Mouse (Mus musculus): ENCODE data around the gene Slc7a9. TPM values are rescaled to one million over a fixed set of nuclear protein-coding genes. Genes with fewer than 3 reads are reported as not detected.

Gene Slc7a9
- not detected for total RNA-seq (2021)

DNA sequence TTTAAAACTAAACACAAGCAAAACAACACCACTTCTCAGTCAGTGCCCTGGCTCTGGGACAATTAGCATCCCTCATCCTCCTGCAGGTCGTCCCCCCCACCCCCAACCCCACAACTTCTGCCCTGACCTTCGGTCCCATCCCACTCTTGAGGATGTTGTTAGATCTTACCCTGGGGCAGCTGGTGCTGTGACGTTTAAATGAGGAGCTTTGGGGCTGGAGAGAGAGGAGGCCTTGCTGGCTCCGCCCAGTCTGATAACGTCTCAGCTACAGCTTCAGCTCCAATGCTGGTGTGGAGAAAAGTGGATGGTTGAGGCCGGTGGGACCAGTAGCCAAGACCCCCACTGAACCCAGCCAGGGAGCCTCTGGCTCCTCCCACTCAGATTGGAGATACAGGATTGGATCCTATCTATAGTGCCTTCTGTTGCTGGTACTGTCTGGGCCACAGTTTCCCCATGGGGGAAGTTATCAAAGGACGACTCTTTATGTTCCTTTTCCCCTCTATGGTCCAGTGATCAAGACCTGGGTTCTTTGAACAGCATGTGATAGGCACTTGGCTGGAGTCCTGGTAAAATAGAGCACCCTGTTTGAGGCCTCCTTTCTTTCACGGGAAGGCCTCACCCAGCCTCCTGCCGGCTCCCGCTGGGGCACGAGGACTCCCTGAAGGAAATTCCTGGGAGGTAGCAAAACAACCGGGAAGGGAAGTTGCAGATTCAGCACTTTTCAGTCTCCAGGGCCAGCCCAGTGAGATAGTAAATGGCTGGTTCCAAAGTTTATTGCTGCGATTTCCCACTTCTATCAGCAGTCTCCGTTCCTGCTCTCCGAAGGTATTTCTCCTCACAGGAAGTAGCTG, at the start of gene Slc7a9:
Gene Slc7a9, plus strand, starts transcription at position 801 of the 851 bp plus-strand sequence.
- DNase-seq (ENCODE audit: extremely low spot score in 1 of 2, low spot score in 1 of 2) = no peak

DNA sequence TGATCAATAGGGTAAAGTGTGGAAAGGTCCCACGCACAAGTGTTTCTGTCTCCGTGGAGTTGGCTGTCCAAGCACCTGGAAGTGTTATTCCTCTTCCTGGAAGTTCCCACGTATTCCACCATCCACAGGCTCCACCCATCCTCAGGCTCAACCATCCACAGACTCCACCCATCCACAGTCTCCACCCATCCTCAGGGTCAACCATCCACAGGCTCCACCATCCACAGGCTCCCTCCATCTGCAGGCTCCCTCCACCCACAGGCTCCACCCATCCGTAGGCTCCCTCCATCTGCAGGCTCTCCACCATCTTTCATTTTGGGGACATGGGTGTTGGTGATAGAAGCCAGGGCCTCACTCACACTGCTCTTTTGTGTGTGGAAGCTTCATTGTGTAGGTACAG, 47.4 kb upstream of the Slc7a9 start:
- no peak for DNase-seq (ENCODE audit: extremely low spot score in 1 of 2, low spot score in 1 of 2)

- no peak for DNase-seq (ENCODE audit: extremely low spot score in 1 of 2, low spot score in 1 of 2)
Measured at GRCm38 (mm10) chr7:35415226-35415625, 33.4 kb upstream of the Slc7a9 start.

DNA sequence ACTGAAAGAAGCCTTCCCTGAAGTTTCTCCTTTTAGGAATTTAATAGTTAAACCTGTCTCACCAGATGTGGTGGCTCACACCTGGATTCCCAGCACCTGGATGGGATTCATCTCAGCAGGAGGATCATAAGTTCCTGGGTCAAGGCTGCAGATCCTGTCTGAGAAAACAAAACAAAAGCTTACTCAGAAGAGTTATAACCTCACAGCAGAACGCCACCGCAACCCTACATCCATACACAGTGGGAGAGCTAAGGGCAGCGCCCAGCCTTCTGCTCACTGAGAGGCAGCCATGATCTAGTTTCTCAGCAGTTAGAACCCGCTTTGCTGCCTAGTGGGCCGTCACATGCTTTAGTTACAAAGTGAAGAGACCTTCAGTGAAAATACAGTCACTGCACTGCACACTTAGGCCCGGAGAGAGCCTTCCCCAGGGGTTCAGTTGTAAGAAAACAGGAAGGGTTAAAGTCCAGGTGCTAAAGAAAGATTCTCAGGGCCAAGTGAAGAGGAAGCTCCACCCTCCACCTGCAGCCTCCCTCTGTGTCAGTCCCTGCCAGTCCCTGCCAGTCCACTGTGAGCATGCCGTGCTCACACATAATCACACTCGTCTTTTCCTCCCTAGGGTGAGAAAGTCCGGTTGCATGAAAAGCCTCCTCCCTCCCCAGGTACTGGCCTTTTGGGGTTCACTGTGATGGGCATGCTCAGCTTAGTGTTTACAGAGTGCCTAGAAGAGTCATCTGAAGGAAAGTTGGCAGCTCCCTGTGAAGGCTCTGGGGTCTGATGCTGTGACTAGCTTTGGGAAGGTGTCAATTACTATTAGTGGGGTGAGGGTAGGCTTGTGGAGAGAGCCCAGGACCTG, 32.6 kb upstream of the Slc7a9 start:
- DNase-seq (ENCODE audit: extremely low spot score in 1 of 2, low spot score in 1 of 2) = no peak

DNA sequence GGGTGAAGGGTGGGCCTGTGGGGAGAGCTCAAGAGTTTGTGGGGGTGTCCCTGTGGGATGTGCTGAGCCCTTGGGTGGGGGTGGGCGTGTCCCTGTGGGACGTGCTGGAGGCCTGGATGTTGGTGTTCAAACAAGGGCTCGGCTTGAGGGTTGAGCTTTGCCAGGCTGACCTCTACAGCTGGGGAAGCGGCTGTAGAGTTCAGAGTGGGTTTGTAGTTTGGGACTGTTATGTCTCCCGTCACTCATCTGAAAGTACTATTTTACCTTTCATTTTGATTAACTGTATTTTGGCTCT, 32.0 kb upstream of the Slc7a9 start:
- DNase-seq (ENCODE audit: extremely low spot score in 1 of 2, low spot score in 1 of 2) = no peak

DNA sequence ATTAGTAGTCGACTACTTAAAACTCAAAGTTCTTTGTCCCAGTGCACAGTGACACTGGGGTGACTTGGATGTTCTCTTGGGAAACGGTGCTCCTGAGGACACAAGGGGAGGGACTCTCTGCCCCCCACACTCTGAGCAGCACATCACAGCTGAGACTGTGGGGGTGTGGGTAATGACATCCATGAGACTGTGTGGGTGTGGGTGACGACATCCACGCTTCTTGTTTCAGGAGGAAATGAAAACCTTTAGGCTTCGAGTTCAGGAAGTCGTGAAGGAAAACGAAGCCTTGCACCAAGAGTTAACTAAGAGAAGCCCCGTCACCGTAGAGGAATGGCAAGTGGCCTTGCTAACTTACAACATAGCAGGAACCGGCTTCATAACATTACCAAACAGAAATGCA, 25.5 kb upstream of the Slc7a9 start:
- no peak for DNase-seq (ENCODE audit: extremely low spot score in 1 of 2, low spot score in 1 of 2)

- no peak for DNase-seq (ENCODE audit: extremely low spot score in 1 of 2, low spot score in 1 of 2)
Measured at GRCm38 (mm10) chr7:35428146-35428545, 20.4 kb upstream of the Slc7a9 start.

DNA sequence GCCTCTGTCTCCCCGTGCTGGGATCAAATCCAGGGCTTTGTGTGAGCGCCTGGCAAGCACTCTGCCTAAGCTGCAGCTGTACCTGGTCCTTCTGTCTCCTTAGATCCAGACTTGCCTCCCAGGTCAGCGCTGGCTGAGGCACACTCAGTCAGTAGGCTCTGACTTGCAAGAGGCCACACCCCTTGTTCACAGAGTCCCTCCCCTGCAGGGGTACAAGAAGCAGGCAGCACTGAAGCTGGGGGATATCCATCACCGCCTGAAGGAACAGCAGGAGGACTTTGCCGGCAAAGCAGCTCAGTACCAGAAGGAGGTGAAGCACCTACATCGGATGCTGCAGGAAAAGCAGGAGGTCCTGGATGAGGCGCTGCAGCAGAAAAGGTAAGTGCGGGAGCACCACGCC, 13.3 kb upstream of the Slc7a9 start:
- no peak for DNase-seq (ENCODE audit: extremely low spot score in 1 of 2, low spot score in 1 of 2)

GRCm38 (mm10) chr7:35447501-35447900, 1.1 kb upstream of the Slc7a9 start:
- no peak for DNase-seq (ENCODE audit: extremely low spot score in 1 of 2, low spot score in 1 of 2)

DNA sequence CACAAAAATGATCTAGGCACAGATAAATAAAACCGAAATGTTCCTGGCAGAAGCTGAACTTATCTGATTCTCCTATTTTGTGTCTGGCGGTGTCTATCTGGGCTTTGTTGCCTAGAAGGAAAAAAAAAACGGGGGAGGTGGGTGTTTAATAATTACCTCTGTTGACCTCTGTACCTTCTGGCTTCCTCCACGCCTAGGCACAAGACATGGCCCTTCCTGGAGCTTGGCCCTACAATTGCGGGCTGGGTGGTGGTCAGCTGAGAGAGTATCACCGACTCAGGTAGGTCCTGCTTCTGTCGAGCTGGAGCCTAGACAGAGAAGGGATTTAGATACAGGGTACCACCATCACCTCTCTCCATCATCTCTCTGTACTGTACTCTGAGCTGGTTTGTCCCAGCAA, 271 bp downstream of the Slc7a9 start:
- DNase-seq (ENCODE audit: extremely low spot score in 1 of 2, low spot score in 1 of 2) = no peak

DNA sequence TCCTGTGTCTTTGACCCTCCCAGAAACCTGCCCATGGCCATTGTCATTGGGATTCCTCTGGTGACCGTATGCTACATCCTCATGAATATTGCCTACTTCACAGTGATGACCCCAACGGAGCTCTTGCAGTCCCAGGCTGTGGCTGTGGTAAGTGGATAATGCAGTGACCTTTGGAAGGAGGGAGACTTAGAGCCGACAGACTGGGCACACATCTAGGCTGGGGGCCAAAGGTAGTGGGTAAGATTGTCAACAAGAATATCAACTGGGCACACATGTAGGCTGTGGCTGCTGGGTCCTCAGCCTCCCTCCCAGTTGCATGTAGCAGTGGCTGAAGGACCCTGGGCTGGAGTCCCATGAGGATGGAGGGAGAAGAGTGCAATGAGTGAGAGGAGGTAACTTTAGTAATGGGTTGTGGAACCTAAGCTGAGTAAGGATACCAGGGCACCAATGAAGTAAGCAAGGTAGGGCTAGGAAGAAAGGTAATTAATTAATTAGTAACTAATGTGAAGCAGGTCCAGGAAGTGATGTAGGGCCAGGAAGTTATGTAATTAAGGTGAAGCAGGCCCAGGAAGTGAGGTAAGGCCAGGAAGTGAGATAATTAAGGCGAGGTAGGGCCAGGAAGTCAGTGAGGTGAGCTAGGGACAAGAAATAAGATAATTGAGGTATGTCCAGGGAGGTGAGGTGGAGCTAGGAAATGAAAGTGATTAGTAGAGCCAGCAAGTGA, 7.7 kb downstream of the Slc7a9 start:
- DNase-seq (ENCODE audit: extremely low spot score in 1 of 2, low spot score in 1 of 2) = no peak

DNA sequence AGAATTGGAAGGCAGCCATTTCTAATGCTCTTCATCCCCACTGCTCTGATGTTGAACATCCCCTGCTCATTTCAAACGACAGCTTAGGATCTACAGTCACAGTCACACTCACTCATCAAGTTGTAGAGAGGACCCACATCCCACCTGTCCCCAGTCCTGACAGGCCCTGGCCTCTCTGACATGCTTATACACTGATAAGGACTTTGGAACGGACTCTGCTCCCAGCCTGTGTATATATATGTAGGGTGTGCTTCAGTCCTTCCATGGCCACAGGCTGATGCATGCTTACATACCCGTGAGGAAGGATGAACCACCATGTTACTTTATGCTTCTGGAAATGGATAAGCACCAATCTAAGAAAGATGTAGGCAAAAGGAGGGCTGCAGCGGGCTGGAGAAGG, 12.4 kb downstream of the Slc7a9 start:
- DNase-seq (ENCODE audit: extremely low spot score in 1 of 2, low spot score in 1 of 2) = no peak

DNA sequence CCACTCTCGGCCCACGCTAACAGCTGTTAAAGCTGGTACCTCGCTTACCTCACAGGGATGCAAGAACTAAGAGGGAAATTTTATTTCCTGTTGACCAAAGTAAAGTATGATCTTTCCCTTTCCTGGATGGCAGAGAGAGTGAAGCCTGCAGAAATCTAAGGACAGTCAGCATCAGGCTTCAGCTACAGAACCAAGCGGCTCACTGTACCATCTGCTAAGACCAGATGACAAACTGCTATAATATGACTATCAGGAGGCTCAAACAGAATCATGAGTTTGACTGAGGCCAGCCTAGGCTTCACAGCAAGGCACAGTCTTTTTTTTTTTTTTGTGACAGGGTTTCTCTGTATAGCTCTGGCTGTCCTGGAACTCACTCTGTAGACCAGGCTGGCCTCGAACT, 16.4 kb downstream of the Slc7a9 start:
- no peak for DNase-seq (ENCODE audit: extremely low spot score in 1 of 2, low spot score in 1 of 2)

- no peak for DNase-seq (ENCODE audit: extremely low spot score in 1 of 2, low spot score in 1 of 2)
Measured at GRCm38 (mm10) chr7:35467856-35468255, 19.3 kb downstream of the Slc7a9 start.

DNA sequence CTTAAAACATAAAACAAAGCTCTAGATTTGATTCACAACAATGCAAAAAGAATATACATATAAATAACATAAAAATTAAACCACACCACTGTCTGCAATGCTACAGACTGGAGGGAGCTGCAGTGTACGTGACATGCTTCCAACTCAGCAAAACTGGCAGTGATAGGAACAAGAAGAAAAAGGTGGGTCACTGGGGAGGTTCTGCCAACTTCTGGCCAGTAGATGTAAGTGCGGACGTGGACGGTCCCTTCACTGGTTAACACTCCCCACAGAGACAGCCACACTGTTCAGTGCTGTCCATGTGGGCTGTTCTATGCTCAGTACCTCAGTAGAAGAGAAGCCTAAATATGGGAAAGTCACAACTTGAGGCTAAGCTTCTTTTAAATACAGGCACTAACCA, 22.2 kb downstream of the Slc7a9 start:
- no peak for DNase-seq (ENCODE audit: extremely low spot score in 1 of 2, low spot score in 1 of 2)

DNA sequence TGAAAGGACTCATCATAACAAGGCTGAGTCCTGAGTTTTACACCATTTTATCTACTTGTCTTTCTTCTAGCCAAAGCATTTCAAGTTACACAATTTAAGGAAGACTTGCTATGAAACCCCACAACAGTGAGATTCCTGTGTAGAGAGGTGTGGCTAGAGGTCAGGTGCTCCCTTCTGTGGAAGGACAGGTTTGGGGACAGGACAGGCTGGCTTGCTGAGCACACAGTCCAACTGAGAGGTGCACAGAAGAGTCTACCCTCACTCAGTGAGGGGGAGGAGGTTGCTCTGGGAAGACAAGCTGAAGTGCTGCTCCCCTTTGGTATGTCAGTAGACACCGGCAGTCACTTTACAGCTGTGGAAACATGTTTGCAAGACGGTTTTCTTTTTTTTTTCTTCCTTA, 27.9 kb downstream of the Slc7a9 start:
- DNase-seq (ENCODE audit: extremely low spot score in 1 of 2, low spot score in 1 of 2) = no peak

DNA sequence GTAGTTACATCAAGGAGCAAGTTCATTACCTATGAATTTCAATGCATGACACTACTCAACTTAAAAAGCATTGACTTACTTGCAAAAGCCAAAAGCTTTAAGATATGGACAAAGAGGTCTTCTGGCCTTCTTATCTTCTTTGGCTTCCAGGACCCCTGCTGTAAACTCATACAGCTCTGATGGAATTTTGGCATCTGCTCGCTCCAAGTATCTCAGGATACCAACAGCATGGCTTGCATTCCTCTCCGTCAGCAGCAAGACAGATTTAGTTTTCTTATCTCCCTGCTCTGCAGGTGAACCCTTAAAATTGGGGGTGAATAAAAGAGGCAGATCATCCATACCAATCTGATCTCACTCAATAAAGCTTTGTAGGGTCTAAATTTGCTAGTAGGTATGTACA, 36.5 kb downstream of the Slc7a9 start:
- no peak for DNase-seq (ENCODE audit: extremely low spot score in 1 of 2, low spot score in 1 of 2)

- no peak for DNase-seq (ENCODE audit: extremely low spot score in 1 of 2, low spot score in 1 of 2)
Measured at GRCm38 (mm10) chr7:35486553-35486952, 38.0 kb downstream of the Slc7a9 start.

GRCm38 (mm10) chr7:35490186-35490585, 41.6 kb downstream of the Slc7a9 start:
- no peak for DNase-seq (ENCODE audit: extremely low spot score in 1 of 2, low spot score in 1 of 2)

DNA sequence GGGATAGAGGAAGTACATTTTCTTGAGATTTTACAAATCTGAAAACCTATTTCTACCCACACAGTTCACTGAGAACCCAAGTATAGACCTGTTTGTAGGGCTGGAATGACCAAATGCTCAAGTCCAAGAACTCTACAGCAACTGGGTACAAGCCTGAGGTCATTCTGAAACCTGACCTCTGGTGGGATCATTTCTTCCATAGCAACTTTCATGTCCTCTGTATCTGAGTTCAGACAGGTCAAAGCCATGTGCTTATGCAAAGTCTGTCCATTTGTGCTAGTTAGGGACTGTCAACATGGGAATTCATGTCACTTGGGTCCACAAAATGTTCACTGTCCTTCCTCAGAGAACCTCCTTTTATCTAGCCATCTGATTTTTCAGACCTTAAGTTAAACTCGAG, 42.4 kb downstream of the Slc7a9 start:
- DNase-seq (ENCODE audit: extremely low spot score in 1 of 2, low spot score in 1 of 2) = no peak

DNA sequence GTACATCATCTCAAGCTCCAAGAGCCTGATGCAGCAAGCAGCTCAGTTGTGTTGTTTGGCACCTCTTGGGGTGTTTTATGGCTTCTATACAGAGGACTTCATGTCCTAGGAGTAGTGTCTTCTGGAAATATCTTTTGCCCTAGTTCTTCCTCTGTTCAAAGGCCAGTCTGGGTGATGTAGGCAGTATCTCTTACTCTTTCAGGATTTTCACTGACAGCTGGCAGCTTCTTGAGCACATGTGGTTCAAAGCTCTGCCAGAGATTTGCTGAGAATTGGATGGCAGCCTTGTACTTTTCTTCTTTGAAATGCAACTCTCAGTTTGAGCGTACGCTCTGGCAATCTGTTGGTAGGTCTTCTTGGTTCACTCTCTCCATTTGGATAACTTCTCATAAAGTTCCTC, 48.9 kb downstream of the Slc7a9 start:
- DNase-seq (ENCODE audit: extremely low spot score in 1 of 2, low spot score in 1 of 2) = no peak

All from layer of hippocampus, postnatal 25 days (tissue).